Mouse (Mus musculus): ENCODE data around the gene Cox11. TPM values are rescaled to one million over a fixed set of nuclear protein-coding genes. Genes with fewer than 3 reads are reported as not detected.

The Cox11 gene
- total RNA-seq, 4 experiments from 2014 or later: 19.4 to 23.1 (median 21.4) TPM

- DNase-seq (ENCODE audit: low spot score): no peak
Observed at GRCm38 (mm10) chr11:90664345-90664986, 26.5 kb downstream of the Cox11 start.

GRCm38 (mm10) chr11:90665161-90665560 is 27.2 kb downstream of the Cox11 start:
- no peak for DNase-seq (ENCODE audit: low spot score)

DNA sequence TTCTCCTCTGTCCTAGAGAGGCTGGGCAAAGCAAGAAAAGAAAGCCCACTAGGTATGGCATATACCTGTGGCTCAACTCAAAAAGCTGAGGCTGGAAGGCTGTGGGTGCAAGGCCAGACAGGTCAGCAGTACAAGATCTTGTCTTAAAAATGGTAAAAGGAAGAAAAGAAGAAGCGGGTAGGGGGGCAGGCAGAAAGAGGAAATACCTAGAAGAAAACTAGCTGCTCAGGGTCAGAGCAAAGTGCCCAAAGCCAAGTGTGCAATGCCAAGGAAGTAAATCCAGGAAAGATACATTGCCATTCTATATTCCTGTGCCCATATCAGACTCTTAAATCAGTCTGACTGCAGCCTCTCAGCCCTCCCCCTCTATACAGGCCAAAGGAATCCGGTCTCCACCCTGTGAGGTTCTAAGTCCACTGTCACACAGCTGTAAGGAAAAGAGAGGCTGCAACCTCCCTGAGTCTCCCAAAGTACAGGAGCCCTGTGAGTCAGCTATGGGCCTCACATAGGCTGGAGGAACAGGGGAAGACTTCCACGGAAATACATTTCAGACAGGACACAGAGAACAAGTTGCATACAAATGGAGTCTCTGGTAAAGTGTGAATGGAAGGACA is 28.3 kb downstream of the Cox11 start:
- no peak for DNase-seq (ENCODE audit: low spot score)

DNA sequence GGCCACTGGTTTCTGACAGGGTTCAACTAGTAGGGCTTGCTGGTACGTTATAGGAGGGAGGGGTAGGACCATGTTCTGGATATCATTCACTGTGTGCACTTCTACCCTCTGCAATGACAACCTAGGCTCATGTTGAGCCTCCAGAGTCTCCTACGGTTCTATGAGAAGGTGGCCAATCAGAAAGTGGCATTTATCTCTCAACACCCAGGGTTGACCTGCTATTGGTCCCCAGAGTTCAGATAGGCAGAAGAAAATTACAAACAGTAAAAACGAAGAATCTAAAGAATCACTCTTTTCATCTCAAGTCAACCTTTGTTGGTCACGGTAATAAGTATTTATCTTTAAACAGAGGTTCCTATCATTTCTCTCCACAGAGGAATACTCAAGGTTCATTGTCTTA is 28.9 kb downstream of the Cox11 start:
- no peak for DNase-seq (ENCODE audit: low spot score)

GRCm38 (mm10) chr11:90667325-90667724 is 29.4 kb downstream of the Cox11 start:
- DNase-seq (ENCODE audit: low spot score): no peak

GRCm38 (mm10) chr11:90675479-90676110 is 37.6 kb downstream of the Cox11 start:
- no peak for DNase-seq (ENCODE audit: low spot score)

DNA sequence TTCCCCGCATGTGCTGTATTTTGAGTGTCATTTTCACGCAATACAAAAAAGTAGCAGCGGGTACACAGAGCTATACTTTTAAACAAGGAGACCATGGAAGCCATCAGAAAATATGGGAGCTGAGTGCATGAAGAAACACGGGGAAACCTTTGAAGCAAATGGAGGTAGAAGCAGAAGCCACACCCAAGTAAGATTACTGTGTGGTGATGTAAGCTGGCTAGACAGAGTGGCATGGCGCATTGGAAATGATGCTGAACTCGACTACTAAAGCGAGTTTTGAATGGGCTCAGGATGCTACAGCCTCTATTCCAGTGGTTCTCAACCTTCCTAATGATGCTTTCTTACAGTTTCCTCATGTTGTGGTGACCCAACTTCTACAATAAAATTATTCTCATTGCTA is 39.1 kb downstream of the Cox11 start:
- no peak for DNase-seq (ENCODE audit: low spot score)

DNA sequence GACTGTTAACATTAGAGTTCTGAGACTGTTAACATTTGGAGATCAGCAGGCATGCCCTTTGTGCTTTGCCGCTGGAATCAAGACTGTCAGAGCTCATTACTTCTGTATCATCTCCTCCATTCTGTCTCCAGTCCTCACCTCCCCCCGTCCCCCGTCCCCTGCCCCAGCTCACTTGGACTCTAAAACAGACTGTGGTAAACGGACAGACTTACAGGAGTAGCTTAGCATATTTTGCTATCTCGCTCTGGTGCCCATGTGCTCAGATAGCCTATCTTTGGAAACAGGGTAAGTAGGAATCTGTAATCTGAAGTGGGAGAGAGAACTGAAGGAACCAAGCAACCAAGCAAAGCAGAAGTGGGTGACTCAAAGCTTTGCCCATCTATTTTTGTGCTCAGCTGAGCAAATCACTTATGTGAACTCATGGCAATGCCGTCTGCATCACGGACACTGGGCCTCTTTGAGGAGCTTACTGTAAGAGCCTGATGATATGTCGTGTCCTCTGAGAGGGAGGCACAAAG is 39.9 kb downstream of the Cox11 start:
- DNase-seq (ENCODE audit: low spot score): no peak

DNA sequence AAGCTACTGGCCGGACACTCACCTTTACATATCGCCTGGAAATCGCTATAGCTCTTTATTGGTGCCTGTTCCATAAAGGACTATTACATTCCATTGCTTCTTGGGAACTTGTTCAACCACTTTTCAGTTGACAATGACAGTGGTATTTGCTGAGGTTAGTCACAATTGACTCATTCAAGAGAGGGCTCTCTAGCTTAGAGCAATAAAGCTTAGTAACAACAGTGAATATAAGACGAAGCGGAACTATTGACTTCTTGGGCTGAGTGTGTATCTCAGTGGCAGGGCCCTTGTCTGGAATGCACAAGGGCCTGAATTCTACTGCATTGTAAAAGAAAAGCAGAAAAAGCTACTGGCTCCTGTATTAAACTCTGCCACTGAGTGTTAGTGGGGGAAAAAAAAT is 40.6 kb downstream of the Cox11 start:
- no peak for DNase-seq (ENCODE audit: low spot score)

- no peak for DNase-seq (ENCODE audit: low spot score)
Observed at GRCm38 (mm10) chr11:90681171-90681570, 43.2 kb downstream of the Cox11 start.

GRCm38 (mm10) chr11:90684765-90685164 is 46.8 kb downstream of the Cox11 start:
- DNase-seq (ENCODE audit: low spot score): no peak

DNA sequence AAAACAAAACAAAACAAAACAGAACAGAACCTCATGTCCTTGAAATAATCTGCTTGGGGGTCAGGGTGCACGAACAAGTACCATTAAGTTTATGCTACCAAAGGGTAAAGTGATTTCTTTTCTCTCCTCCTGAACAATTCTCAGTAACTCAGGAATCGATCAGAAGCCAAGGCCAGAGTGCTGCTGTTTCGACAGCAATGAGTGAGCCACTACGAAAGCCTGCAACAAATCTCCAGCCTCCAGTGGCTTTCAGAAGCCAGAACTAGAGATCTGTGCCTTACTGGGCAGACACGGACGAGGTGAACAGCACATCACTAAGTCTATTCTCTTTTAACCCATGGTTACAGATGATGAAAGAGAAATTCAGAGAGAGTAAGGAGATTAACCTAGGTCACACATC is 47.2 kb downstream of the Cox11 start:
- DNase-seq (ENCODE audit: low spot score): no peak

DNA sequence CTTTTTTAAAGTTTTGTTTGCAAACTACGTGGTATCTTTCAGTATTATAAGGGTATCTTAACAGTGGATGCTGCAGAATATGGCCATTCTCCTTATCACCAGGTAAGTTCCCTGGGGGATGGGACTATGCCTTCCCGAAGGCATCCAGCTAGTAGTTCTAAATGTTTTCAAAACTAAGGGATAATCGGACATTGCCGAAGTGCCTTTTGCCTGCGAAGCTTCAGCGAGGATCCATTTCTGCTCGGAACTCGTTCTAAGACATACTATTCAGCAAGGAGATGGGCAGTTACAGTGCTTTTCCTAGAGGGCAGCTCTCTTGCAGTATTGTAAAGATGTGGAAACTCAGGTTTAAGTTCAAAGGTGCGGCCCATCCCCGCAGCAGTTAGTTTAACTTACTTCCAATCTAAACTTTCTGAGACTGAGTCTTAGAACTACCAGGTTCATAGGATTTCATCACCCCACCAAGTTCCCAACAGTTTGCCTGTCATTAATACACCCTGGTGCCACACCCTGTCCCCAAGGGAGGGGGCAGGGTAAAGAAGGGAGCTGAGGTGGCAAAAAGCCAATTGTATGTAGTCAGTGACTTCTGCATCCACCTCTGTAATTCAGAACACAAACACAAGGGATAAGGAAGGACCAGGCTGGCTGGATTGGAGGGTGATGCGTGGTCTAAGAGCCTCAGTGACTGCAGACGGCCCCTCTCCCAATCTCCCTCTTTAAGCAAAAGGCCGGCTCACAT is 48.5 kb downstream of the Cox11 start:
- DNase-seq (ENCODE audit: low spot score): no peak

DNA sequence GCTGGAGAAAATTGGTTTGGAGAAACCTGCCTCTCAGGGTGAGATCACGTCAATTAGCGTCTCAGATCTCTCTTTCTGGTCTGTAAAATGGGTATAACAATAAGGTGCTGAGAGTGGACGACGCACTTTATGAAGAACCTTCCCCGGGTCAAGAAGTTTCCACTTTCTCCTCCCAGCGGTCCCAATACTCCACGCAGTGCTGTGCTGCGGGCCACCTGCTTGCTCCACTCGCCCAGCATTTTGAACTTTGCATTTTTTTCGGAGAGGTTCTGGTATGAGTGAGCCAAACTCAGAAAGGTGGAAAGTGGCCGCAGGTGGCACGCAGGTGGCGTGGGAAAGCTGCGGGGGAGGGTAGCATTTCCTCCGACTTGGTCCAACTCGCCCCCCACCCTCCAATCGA is 49.1 kb downstream of the Cox11 start:
- peak; percentile 4 for DNase-seq (ENCODE audit: low spot score)

DNA sequence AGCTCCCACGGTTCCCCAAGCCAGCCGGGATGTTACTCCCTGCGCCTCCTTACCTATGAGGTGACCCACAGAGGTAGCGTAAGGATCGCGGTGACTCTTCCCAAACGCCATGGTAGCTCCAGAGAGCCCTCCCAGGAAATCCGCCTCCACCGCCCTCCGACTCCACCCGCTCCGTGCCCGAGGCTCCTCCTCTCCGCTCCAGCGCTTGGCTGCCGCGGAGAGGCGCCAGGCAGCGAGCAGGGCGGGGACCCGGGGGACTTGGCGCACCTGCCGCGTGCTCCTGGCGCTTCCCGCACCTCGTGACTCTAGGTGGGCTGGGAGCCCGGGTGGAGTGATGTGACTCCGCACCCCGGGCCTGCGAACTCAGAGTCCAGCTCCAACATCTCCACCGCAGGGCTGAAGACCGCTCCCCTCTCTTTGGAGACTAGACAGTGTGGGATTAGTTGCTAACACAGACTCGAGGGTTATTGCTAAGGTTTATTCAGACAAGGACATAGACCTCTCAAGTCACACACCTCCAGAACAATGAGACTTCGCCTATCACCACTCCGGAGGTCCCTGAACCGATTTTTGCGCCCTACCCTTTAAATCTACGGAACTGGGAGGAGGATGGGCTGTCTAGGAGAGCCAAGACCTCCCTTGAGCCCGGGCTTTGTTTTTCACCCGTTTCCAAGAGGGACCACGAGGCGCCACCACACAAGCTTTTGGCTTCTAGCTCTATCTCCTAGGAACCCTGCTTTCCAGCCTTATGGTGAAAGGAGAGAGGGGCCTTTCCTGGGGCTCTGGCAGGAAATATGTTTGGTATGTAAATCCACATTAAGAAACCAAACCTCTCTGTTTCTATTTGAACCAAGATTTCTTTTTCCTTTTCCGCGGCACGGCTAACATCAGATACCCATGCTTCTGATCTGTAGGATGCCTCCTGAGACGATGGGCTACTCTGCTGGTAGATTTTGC is 49.8 kb downstream of the Cox11 start, which contains the start of gene Tom1l1:
TSS of gene Tom1l1 (minus strand) at position 907 of the 957 bp plus-strand sequence.
- peak; percentile 49 for DNase-seq (ENCODE audit: low spot score)

- DNase-seq (ENCODE audit: low spot score): no peak
Observed at GRCm38 (mm10) chr11:90690361-90690760, 52.4 kb downstream of the Cox11 start.

- DNase-seq (ENCODE audit: low spot score): no peak
Observed at GRCm38 (mm10) chr11:90694206-90694605, 56.2 kb downstream of the Cox11 start.
